Mouse (Mus musculus): ENCODE measurements around the gene Lrrc66. TPM values are rescaled to one million over a fixed set of nuclear protein-coding genes. Genes with fewer than 3 reads are reported as not detected.

The Lrrc66 gene
- polyA plus RNA-seq, 1 experiment from 2014 or later = not detected

Other genes with a start within 250 kb of the Lrrc66 start
- 0.29 and 0.39 TPM in 2 replicates for gene Cwh43, start 226.5 kb downstream of the Lrrc66 start, polyA plus RNA-seq (2015; fragmentation: Nextera tagmentation; extraction: Ambion mirVana)
- 47.4 and 50.1 TPM in 2 replicates for gene Dcun1d4, start 151.5 kb downstream of the Lrrc66 start, polyA plus RNA-seq (2015; fragmentation: Nextera tagmentation; extraction: Ambion mirVana)
- gene Sgcb, start 15.3 kb upstream of the Lrrc66 start, polyA plus RNA-seq (2015; fragmentation: Nextera tagmentation; extraction: Ambion mirVana) = 40.9 and 44.3 TPM in 2 replicates
- 1.1 and 1.3 TPM in 2 replicates for gene Spata18, start 18.9 kb upstream of the Lrrc66 start, polyA plus RNA-seq (2015; fragmentation: Nextera tagmentation; extraction: Ambion mirVana)